Mouse (Mus musculus): ENCODE results near the gene Heyl. TPM values are rescaled to one million over a fixed set of nuclear protein-coding genes. Genes with fewer than 3 reads are reported as not detected.

The Heyl gene
- polyA plus RNA-seq, 1 experiment from 2014 or later, result 0.83 TPM

- Histone ChIP-seq H3K4me3 (no peak overlapping the region), H3K9ac (no peak overlapping the region), H3K9me3 (replicated peaks) (no peaks in the 10 kb centered on the region), H3K27ac (no peak overlapping the region), H3K4me2 (no peak overlapping the region), H3K4me1 (peaks cover 9% of the 10 kb centered on the region; the same call in 1 of the 2 replicates), H3K36me3 (no peaks in the 10 kb centered on the region), H3K27me3 (replicated peaks) (peaks cover 99% of the 10 kb centered on the region)
- 62% methylated on average over 13 of the region's 13 CpGs for WGBS (ENCODE audit: insufficient replicate concordance)
- no peak for ATAC-seq
These were observed 3.2 kb downstream of the Heyl start for GRCm38 (mm10) chr4:123236431-123237031.

- H3K4me3 ChIP-seq, result no peak overlapping the region
- no peak overlapping the region for H3K27ac ChIP-seq
- whole genome bisulfite sequencing (ENCODE audit: insufficient replicate concordance), result 57% methylated on average over 6 of the region's 6 CpGs
- H3K9ac ChIP-seq, result no peak overlapping the region
- no peak overlapping the region for H3K4me2 ChIP-seq
- no peaks in the 10 kb centered on the region for H3K36me3 ChIP-seq
- no peaks in the 10 kb centered on the region for H3K9me3 ChIP-seq (replicated peaks)
- H3K27me3 ChIP-seq (replicated peaks), result peaks cover 98% of the 10 kb centered on the region
- peaks cover 9% of the 10 kb centered on the region; the same call in 1 of the 2 replicates for H3K4me1 ChIP-seq
- ATAC-seq, result no peak
These were observed 4.3 kb downstream of the Heyl start for GRCm38 (mm10) chr4:123237386-123238266.

- WGBS (ENCODE audit: insufficient replicate concordance), result 9% methylated on average over 56 of the region's 58 CpGs
- Histone ChIP-seq H3K4me1 (no peaks in the 10 kb centered on the region), H3K9ac (no peak overlapping the region), H3K27ac (no peak overlapping the region), H3K36me3 (no peaks in the 10 kb centered on the region), H3K4me2 (peak overlapping the region; percentile 44), H3K27me3 (replicated peaks) (peaks cover 97% of the 10 kb centered on the region), H3K4me3 (peak overlapping the region; percentile 14), H3K9me3 (replicated peaks) (no peaks in the 10 kb centered on the region)
- no peak for ATAC-seq
These were observed 6.2 kb downstream of the Heyl start for GRCm38 (mm10) chr4:123239361-123240203.

- no peak overlapping the region for H3K9ac ChIP-seq
- 62% methylated on average over 7 of the region's 7 CpGs for WGBS (ENCODE audit: insufficient replicate concordance)
- H3K4me3 ChIP-seq, result no peak overlapping the region
- no peak overlapping the region for H3K4me2 ChIP-seq
- no peaks in the 10 kb centered on the region for H3K9me3 ChIP-seq (replicated peaks)
- ATAC-seq, result no peak
- H3K27me3 ChIP-seq (replicated peaks), result peaks cover 52% of the 10 kb centered on the region
- no peaks in the 10 kb centered on the region for H3K4me1 ChIP-seq
- H3K36me3 ChIP-seq, result no peaks in the 10 kb centered on the region
- no peak overlapping the region for H3K27ac ChIP-seq
These were observed 12.9 kb downstream of the Heyl start for GRCm38 (mm10) chr4:123246221-123246620.

- Histone ChIP-seq H3K27me3 (replicated peaks) (peaks cover 48% of the 10 kb centered on the region), H3K4me1 (no peaks in the 10 kb centered on the region), H3K36me3 (no peaks in the 10 kb centered on the region), H3K9me3 (replicated peaks) (no peaks in the 10 kb centered on the region), H3K4me3 (no peak overlapping the region), H3K27ac (no peak overlapping the region), H3K4me2 (no peak overlapping the region), H3K9ac (no peak overlapping the region)
- WGBS (ENCODE audit: insufficient replicate concordance), result 72% methylated on average over 5 of the region's 5 CpGs
- no peak for ATAC-seq
These were observed 13.3 kb downstream of the Heyl start for GRCm38 (mm10) chr4:123246651-123247050.

GRCm38 (mm10) chr4:123247147-123247880 is 14.0 kb downstream of the Heyl start:
- no peak for ATAC-seq
- H3K9ac ChIP-seq, result no peak overlapping the region
- no peak overlapping the region for H3K4me2 ChIP-seq
- H3K4me3 ChIP-seq, result no peak overlapping the region
- 58% methylated on average over 7 of the region's 7 CpGs for WGBS (ENCODE audit: insufficient replicate concordance)
- peaks cover 41% of the 10 kb centered on the region for H3K27me3 ChIP-seq (replicated peaks)
- H3K36me3 ChIP-seq, result no peaks in the 10 kb centered on the region
- no peaks in the 10 kb centered on the region for H3K4me1 ChIP-seq
- H3K9me3 ChIP-seq (replicated peaks), result no peaks in the 10 kb centered on the region
- H3K27ac ChIP-seq, result no peak overlapping the region

- Histone ChIP-seq H3K27ac (no peak overlapping the region), H3K4me3 (no peak overlapping the region), H3K9me3 (replicated peaks) (no peaks in the 10 kb centered on the region), H3K27me3 (replicated peaks) (peaks cover 25% of the 10 kb centered on the region; the same call in 1 of the 2 replicates), H3K4me2 (no peak overlapping the region), H3K9ac (no peak overlapping the region), H3K36me3 (no peaks in the 10 kb centered on the region), H3K4me1 (no peaks in the 10 kb centered on the region)
- ATAC-seq, result no peak
- 69% methylated on average over 7 of the region's 7 CpGs for WGBS (ENCODE audit: insufficient replicate concordance)
These were observed 15.7 kb downstream of the Heyl start for GRCm38 (mm10) chr4:123248971-123249567.

- H3K4me3 ChIP-seq, result no peak overlapping the region
- no peaks in the 10 kb centered on the region for H3K4me1 ChIP-seq
- H3K9me3 ChIP-seq (replicated peaks), result no peaks in the 10 kb centered on the region
- ATAC-seq, result no peak
- H3K27me3 ChIP-seq (replicated peaks), result peaks cover 8% of the 10 kb centered on the region; the same call in 1 of the 2 replicates
- H3K9ac ChIP-seq, result no peak overlapping the region
- H3K4me2 ChIP-seq, result no peak overlapping the region
- no peak overlapping the region for H3K27ac ChIP-seq
- 74% methylated on average over 5 of the region's 5 CpGs for WGBS (ENCODE audit: insufficient replicate concordance)
- H3K36me3 ChIP-seq, result no peaks in the 10 kb centered on the region
These were observed 18.9 kb downstream of the Heyl start for GRCm38 (mm10) chr4:123252214-123252613.

GRCm38 (mm10) chr4:123254617-123255016 is 21.3 kb downstream of the Heyl start:
- H3K4me2 ChIP-seq, result no peak overlapping the region
- H3K36me3 ChIP-seq, result no peaks in the 10 kb centered on the region
- H3K9me3 ChIP-seq (replicated peaks), result no peaks in the 10 kb centered on the region
- H3K27me3 ChIP-seq (replicated peaks), result peaks cover 13% of the 10 kb centered on the region
- H3K27ac ChIP-seq, result no peak overlapping the region
- no peaks in the 10 kb centered on the region for H3K4me1 ChIP-seq
- H3K4me3 ChIP-seq, result no peak overlapping the region
- WGBS (ENCODE audit: insufficient replicate concordance), result 17% methylated on average over 5 of the region's 5 CpGs
- no peak overlapping the region for H3K9ac ChIP-seq
- no peak for ATAC-seq

GRCm38 (mm10) chr4:123260071-123260746 is 26.9 kb downstream of the Heyl start:
- no peak overlapping the region for H3K27ac ChIP-seq
- 31% methylated on average over 8 of the region's 8 CpGs for WGBS (ENCODE audit: insufficient replicate concordance)
- H3K4me3 ChIP-seq, result no peak overlapping the region
- H3K27me3 ChIP-seq (replicated peaks), result peaks cover 17% of the 10 kb centered on the region
- no peak for ATAC-seq
- H3K9ac ChIP-seq, result no peak overlapping the region
- H3K4me2 ChIP-seq, result no peak overlapping the region
- H3K9me3 ChIP-seq (replicated peaks), result no peaks in the 10 kb centered on the region
- no peaks in the 10 kb centered on the region for H3K36me3 ChIP-seq
- no peaks in the 10 kb centered on the region for H3K4me1 ChIP-seq

All from liver, embryonic 12.5 days (tissue).